Mouse (Mus musculus) C2C12 (cell line): Measurements from ENCODE around the gene Cdk1. TPM values are rescaled to one million over a fixed set of nuclear protein-coding genes. Genes with fewer than 3 reads are reported as not detected.

ENCODE experiments used
- H3K27me3 ChIP-seq: one replicate; pipeline ENCODE4 v1.6.1; 2011; ENCODE audit not compliant: control insufficient read depth, insufficient read depth, insufficient read length
- H3K36me3 ChIP-seq: one replicate; pipeline ENCODE4 v1.6.1; 2011; ENCODE audit not compliant: control insufficient read depth, insufficient read depth
- H3K4me3 ChIP-seq: one replicate; pipeline ENCODE4 v1.5.1; 2011; ENCODE audit warnings: mild to moderate bottlenecking, control low read depth; ENCODE audit not compliant: poor library complexity, insufficient read depth, severe bottlenecking
- H3K79me2 ChIP-seq: one replicate; pipeline ENCODE4 v1.6.1; 2011; ENCODE audit not compliant: control insufficient read depth, insufficient read depth
- H3K79me3 ChIP-seq: one replicate; pipeline ENCODE4 v1.6.1; 2011; ENCODE audit warnings: low read depth, control low read depth
- H3ac ChIP-seq: one replicate; pipeline ENCODE3; 2011; ENCODE audit warnings: low read depth; ENCODE audit not compliant: control insufficient read depth, insufficient read length
- CEBPB ChIP-seq: IDR thresholded peaks from one replicate; pipeline ENCODE4 v1.6.1; 2011; ENCODE audit warnings: low read depth, mild to moderate bottlenecking, control low read depth, moderate library complexity
- CTCF ChIP-seq: IDR thresholded peaks from one replicate; pipeline ENCODE4 v1.5.1; 2011; ENCODE audit not compliant: control insufficient read depth, insufficient read depth, insufficient read length
- FOSL1 ChIP-seq: IDR thresholded peaks from one replicate; pipeline ENCODE4 v1.8.0; 2011; ENCODE audit warnings: mild to moderate bottlenecking, low read length; ENCODE audit not compliant: poor library complexity, insufficient read depth, severe bottlenecking
- MAX ChIP-seq: IDR thresholded peaks from one replicate; pipeline ENCODE4 v1.6.1; 2011; ENCODE audit warnings: mild to moderate bottlenecking, control low read depth
- MYOD1 ChIP-seq: IDR thresholded peaks from one replicate; pipeline ENCODE4 v1.6.1; 2011; ENCODE audit warnings: low read depth; ENCODE audit not compliant: control insufficient read depth, insufficient read length
- MYOG ChIP-seq: IDR thresholded peaks from one replicate; pipeline ENCODE4 v1.6.1; 2011; ENCODE audit not compliant: control insufficient read depth, insufficient read length; ENCODE audit errors: extremely low read depth
- USF1 ChIP-seq: IDR thresholded peaks from one replicate; pipeline ENCODE4 v1.6.1; 2011; ENCODE audit warnings: low read depth, mild to moderate bottlenecking, control low read depth, moderate library complexity
- polyA plus RNA-seq: library from polyadenylated mRNA; unstranded; fragments of >200 nt; fragmentation: generic; extraction: Trizol; gene quantifications from one replicate; pipeline ENCODE4 v1.2.1, GENCODE M21; 2012; ENCODE audit warnings: missing spikeins

Cdk1 gene
- polyA plus RNA-seq, 1 experiment, result 374 TPM

- no peak overlapping the region for H3ac ChIP-seq
- H3K79me3 ChIP-seq, result no peaks in the 10 kb centered on the region
- TF ChIP-seq MYOD1 (no peak), CEBPB (no peak), MAX (no peak), USF1 (no peak), FOSL1 (no peak), MYOG (no peak), CTCF (no peak)
- H3K36me3 ChIP-seq, result no peaks in the 10 kb centered on the region
- H3K79me2 ChIP-seq, result no peaks in the 10 kb centered on the region
- peaks cover 6% of the 10 kb centered on the region for H3K27me3 ChIP-seq
- H3K4me3 ChIP-seq, result no peak overlapping the region
Measured at GRCm38 (mm10) chr10:69386767-69387166, 34.0 kb upstream of the Cdk1 start.

DNA sequence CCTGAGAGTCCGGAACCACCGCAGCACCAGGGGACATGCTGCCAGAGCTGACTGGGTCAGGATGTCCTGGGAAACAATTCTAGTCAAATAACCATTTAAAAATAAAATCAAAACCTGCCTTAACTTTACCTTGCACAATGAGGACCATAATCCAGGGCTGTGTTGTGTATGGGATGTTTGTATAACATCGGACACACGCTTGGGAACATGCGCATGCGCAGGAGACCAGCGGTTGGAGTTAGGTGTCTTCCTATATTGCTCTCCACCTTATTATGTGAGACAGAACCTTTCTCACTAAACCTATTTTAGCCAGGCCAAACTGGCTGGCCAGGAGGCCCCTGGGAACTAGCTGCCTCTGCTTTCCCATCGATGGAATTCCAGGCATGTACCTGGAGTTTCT is 32.4 kb upstream of the Cdk1 start:
- no peaks in the 10 kb centered on the region for H3K79me2 ChIP-seq
- TF ChIP-seq CEBPB, result no peak
- no peak for TF ChIP-seq MAX
- TF ChIP-seq FOSL1, result no peak
- H3K79me3 ChIP-seq, result no peaks in the 10 kb centered on the region
- no peaks in the 10 kb centered on the region for H3K36me3 ChIP-seq
- no peak overlapping the region for H3ac ChIP-seq
- H3K4me3 ChIP-seq, result no peak overlapping the region
- H3K27me3 ChIP-seq, result peaks cover 6% of the 10 kb centered on the region

- H3ac ChIP-seq, result no peak overlapping the region
- no peaks in the 10 kb centered on the region for H3K79me3 ChIP-seq
- TF ChIP-seq USF1 (no peak), CEBPB (no peak), CTCF (no peak), MYOG (no peak), MYOD1 (no peak), FOSL1 (no peak), MAX (no peak)
Measured at GRCm38 (mm10) chr10:69384640-69385039, 31.9 kb upstream of the Cdk1 start.

GRCm38 (mm10) chr10:69383186-69383585 is 30.4 kb upstream of the Cdk1 start:
- TF ChIP-seq MAX, result no peak
- no peak for TF ChIP-seq FOSL1
- TF ChIP-seq CEBPB, result no peak
- no peak for TF ChIP-seq CTCF
- TF ChIP-seq MYOD1, result no peak
- TF ChIP-seq USF1, result no peak
- no peak for TF ChIP-seq MYOG
- Histone ChIP-seq H3K27me3 (peaks cover 6% of the 10 kb centered on the region), H3K79me2 (no peaks in the 10 kb centered on the region)

More at GRCm38 (mm10) chr10:69384640-69385039, 31.9 kb upstream of the Cdk1 start:
- Histone ChIP-seq H3K27me3 (peaks cover 6% of the 10 kb centered on the region), H3K79me2 (no peaks in the 10 kb centered on the region), H3K36me3 (no peaks in the 10 kb centered on the region), H3K4me3 (no peak overlapping the region)

DNA sequence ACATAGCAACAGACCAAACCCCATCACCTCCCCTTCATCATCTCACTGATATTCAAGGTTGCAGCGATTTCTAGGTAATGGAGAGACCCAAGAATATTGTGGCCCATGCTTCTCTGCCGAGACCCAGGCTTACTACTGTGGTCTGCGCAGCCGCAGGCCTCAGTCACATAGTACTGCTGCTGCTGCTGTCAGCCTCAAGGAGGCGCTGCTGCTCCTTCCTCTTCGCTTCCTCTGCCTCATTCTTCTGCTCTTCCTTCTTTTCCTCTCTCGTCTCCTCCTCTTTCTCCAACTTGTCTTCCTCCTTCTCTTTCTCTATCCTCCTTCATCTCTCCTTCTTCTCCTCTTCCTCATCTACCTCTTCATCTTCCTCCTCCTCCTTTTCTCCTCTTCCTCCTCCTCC is 22.4 kb upstream of the Cdk1 start:
- H3K36me3 ChIP-seq, result no peaks in the 10 kb centered on the region
- no peak overlapping the region for H3ac ChIP-seq
- no peak overlapping the region for H3K4me3 ChIP-seq
- H3K79me2 ChIP-seq, result no peaks in the 10 kb centered on the region
- no peaks in the 10 kb centered on the region for H3K79me3 ChIP-seq
- TF ChIP-seq MAX (no peak), CEBPB (no peak), MYOG (no peak), MYOD1 (no peak), FOSL1 (no peak), USF1 (no peak), CTCF (no peak)
- no peaks in the 10 kb centered on the region for H3K27me3 ChIP-seq

More at GRCm38 (mm10) chr10:69383186-69383585, 30.4 kb upstream of the Cdk1 start:
- H3K79me3 ChIP-seq, result no peaks in the 10 kb centered on the region
- H3K4me3 ChIP-seq, result no peak overlapping the region
- H3K36me3 ChIP-seq, result no peaks in the 10 kb centered on the region
- H3ac ChIP-seq, result no peak overlapping the region

GRCm38 (mm10) chr10:69373796-69374550 is 21.2 kb upstream of the Cdk1 start:
- no peaks in the 10 kb centered on the region for H3K79me3 ChIP-seq
- no peaks in the 10 kb centered on the region for H3K27me3 ChIP-seq
- no peak overlapping the region for H3ac ChIP-seq
- no peaks in the 10 kb centered on the region for H3K79me2 ChIP-seq
- TF ChIP-seq FOSL1 (no peak), MAX (no peak), USF1 (no peak), CEBPB (no peak), MYOG (no peak), MYOD1 (no peak), CTCF (no peak)
- no peaks in the 10 kb centered on the region for H3K36me3 ChIP-seq
- H3K4me3 ChIP-seq, result no peak overlapping the region
